Mouse (Mus musculus): ENCODE results near the gene Icam2. TPM values are rescaled to one million over a fixed set of nuclear protein-coding genes. Genes with fewer than 3 reads are reported as not detected.

Gene Icam2
- polyA plus RNA-seq (2014; fragmentation: Nextera tagmentation; extraction: Ambion mirVana), result 24.5 and 26.8 TPM in 2 replicates

DNA sequence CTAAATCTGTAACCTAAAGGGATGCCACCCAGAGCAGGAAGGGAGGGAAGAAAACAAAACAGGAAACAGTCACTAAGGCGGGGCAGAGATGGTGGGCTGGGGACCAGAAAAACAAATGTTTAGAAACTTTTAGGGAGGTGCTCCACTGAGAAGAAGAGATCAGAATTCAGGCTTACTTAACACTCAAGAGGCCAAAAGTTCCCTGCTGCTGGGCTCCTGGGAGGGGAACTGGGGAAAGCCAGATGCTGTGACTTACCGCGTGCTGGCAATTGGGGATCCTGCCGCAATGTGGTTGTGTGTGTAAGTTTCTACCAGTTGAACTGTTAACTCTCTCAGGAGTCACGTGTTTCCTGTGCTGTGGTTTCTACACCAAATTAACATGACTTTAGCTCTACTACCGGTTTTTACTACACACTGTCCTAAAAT lies at the start of gene Icam2:
Gene Icam2 (minus strand): TSS at position 285 of the 426 bp plus-strand sequence.
- no peak within 1 kb of the TSS for H3K9ac ChIP-seq (ENCODE audit: low read length)
- H3K9me3 ChIP-seq (ENCODE audit: control insufficient read depth, low read length), result no peaks in the 10 kb centered on the region
- DNase-seq (ENCODE audit: low spot score) (no peak), ATAC-seq (ENCODE audit: insufficient number of reproducible peaks, low FRiP score, low TSS enrichment, low read depth) (no peak)
- no peaks in the 10 kb centered on the region for H3K4me1 ChIP-seq (ENCODE audit: control insufficient read depth, insufficient read depth, low read length)
- H3K36me3 ChIP-seq (ENCODE audit: control insufficient read depth, insufficient read depth, low read length), result no peaks in the 10 kb centered on the region
- no peak within 1 kb of the TSS for H3K4me3 ChIP-seq (ENCODE audit: low read depth, low read length)
- WGBS, result 81% methylated on average over 6 of the region's 6 CpGs
- H3K27me3 ChIP-seq (ENCODE audit: control insufficient read depth, insufficient read depth, low read length), result no peaks in the 10 kb centered on the region
- H3K4me2 ChIP-seq (ENCODE audit: low read depth, severe bottlenecking), result no peak within 1 kb of the TSS
- no peak within 1 kb of the TSS for H3K27ac ChIP-seq (replicated peaks; ENCODE audit: low read depth, low read length)

DNA sequence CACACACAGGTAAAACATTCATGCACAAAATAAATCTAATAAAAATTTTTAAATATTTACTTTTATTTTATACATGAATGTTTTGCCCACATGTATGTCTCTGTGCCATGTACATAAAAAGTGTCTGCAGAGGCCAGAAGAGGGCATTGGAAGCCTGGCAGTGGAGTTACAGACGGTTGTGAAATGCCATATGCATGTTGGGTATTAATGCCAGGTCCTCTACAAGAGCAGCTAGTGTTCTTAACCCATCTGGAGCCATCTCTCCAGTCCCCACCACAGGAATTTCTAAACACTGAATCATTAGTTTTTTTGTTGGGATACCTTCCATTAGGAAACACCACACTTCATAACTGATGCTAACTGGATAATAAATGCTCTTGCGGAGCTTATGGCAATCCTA lies 49.7 kb upstream of the Icam2 start:
- 91% methylated on average over 2 of the region's 2 CpGs for WGBS
- Histone ChIP-seq H3K4me1 (ENCODE audit: control insufficient read depth, insufficient read depth, low read length) (no peaks in the 10 kb centered on the region), H3K27ac (replicated peaks; ENCODE audit: low read depth, low read length) (no peak overlapping the region), H3K4me2 (ENCODE audit: low read depth, severe bottlenecking) (no peak overlapping the region), H3K9me3 (ENCODE audit: control insufficient read depth, low read length) (no peaks in the 10 kb centered on the region), H3K4me3 (ENCODE audit: low read depth, low read length) (no peak overlapping the region), H3K36me3 (ENCODE audit: control insufficient read depth, insufficient read depth, low read length) (no peaks in the 10 kb centered on the region), H3K27me3 (ENCODE audit: control insufficient read depth, insufficient read depth, low read length) (no peaks in the 10 kb centered on the region), H3K9ac (ENCODE audit: low read length) (no peak overlapping the region)
- no peak for DNase-seq (ENCODE audit: low spot score)
- no peak for ATAC-seq (ENCODE audit: insufficient number of reproducible peaks, low FRiP score, low TSS enrichment, low read depth)

DNA sequence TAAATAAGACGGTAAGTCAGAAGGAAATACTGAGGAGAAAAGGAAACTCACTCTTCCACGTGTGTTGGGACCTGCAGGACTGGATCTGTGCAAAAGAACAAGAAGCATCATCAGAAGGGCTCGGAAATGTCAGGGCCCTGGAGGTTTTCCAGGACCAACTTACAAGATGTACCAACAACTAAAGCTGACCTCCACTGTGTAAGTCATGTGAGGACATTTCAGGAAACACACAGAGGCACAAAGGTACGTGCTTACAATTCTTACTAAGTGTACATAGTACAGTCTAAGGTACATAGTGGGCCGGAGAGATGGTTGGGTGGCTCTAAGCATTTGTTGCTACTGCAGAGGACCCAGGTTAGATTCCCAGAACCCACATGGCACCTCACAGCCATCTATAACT lies 49.2 kb upstream of the Icam2 start:
- H3K9ac ChIP-seq (ENCODE audit: low read length), result no peak overlapping the region
- no peak overlapping the region for H3K27ac ChIP-seq (replicated peaks; ENCODE audit: low read depth, low read length)
- no peak overlapping the region for H3K4me2 ChIP-seq (ENCODE audit: low read depth, severe bottlenecking)
- ATAC-seq (ENCODE audit: insufficient number of reproducible peaks, low FRiP score, low TSS enrichment, low read depth), result no peak
- no peak for DNase-seq (ENCODE audit: low spot score)
- no peak overlapping the region for H3K4me3 ChIP-seq (ENCODE audit: low read depth, low read length)
- 90% methylated on average over 5 of the region's 5 CpGs for WGBS
- H3K27me3 ChIP-seq (ENCODE audit: control insufficient read depth, insufficient read depth, low read length), result no peaks in the 10 kb centered on the region
- H3K36me3 ChIP-seq (ENCODE audit: control insufficient read depth, insufficient read depth, low read length), result no peaks in the 10 kb centered on the region
- no peaks in the 10 kb centered on the region for H3K4me1 ChIP-seq (ENCODE audit: control insufficient read depth, insufficient read depth, low read length)
- H3K9me3 ChIP-seq (ENCODE audit: control insufficient read depth, low read length), result no peaks in the 10 kb centered on the region

DNA sequence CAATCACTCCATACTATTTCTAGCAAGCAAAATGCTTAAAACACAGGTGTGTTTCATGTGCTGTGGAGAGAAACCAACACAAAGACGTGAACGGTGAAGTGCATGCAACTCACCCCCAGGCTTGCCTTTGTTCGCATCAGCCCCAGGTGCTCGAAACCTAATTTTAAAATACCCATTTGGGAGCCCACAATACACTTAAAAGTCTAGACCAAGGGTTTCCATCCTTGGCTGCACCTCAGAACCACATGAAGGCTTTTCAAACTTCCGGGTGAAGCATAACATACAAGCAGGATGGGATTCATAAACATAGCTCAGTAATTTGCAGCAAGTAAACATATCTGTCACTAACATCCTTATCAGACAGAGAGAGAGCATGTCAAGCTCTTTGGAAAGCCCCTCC lies 42.5 kb upstream of the Icam2 start:
- no peak overlapping the region for H3K4me2 ChIP-seq (ENCODE audit: low read depth, severe bottlenecking)
- ATAC-seq (ENCODE audit: insufficient number of reproducible peaks, low FRiP score, low TSS enrichment, low read depth) (no peak), DNase-seq (ENCODE audit: low spot score) (no peak)
- no peaks in the 10 kb centered on the region for H3K9me3 ChIP-seq (ENCODE audit: control insufficient read depth, low read length)
- no peaks in the 10 kb centered on the region for H3K4me1 ChIP-seq (ENCODE audit: control insufficient read depth, insufficient read depth, low read length)
- H3K4me3 ChIP-seq (ENCODE audit: low read depth, low read length), result no peak overlapping the region
- no peaks in the 10 kb centered on the region for H3K27me3 ChIP-seq (ENCODE audit: control insufficient read depth, insufficient read depth, low read length)
- H3K36me3 ChIP-seq (ENCODE audit: control insufficient read depth, insufficient read depth, low read length), result no peaks in the 10 kb centered on the region
- WGBS, result 90% methylated on average over 5 of the region's 5 CpGs
- H3K9ac ChIP-seq (ENCODE audit: low read length), result no peak overlapping the region
- no peak overlapping the region for H3K27ac ChIP-seq (replicated peaks; ENCODE audit: low read depth, low read length)

DNA sequence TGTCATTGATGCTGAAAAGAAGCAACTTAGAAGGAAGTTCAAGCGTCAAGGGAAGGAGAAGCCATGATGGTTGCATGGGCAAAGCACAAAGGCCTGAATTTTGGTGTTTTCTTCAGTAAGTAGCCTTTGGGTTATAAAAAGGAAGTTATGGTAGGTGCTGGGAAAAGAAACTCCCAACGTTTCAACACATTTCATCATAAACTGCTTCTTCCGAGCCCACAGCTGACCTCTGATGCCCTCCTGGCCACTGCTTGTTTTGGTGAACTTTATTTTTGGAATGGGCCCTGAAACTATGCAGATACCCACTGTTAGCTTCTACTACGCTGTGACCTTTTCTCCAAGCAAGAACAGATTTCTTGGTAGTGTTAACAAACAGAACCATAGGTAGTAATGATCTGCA lies 41.8 kb upstream of the Icam2 start:
- no peaks in the 10 kb centered on the region for H3K9me3 ChIP-seq (ENCODE audit: control insufficient read depth, low read length)
- no peaks in the 10 kb centered on the region for H3K36me3 ChIP-seq (ENCODE audit: control insufficient read depth, insufficient read depth, low read length)
- no peak overlapping the region for H3K4me3 ChIP-seq (ENCODE audit: low read depth, low read length)
- ATAC-seq (ENCODE audit: insufficient number of reproducible peaks, low FRiP score, low TSS enrichment, low read depth) (no peak), DNase-seq (ENCODE audit: low spot score) (no peak)
- H3K9ac ChIP-seq (ENCODE audit: low read length), result no peak overlapping the region
- no peaks in the 10 kb centered on the region for H3K4me1 ChIP-seq (ENCODE audit: control insufficient read depth, insufficient read depth, low read length)
- H3K4me2 ChIP-seq (ENCODE audit: low read depth, severe bottlenecking), result no peak overlapping the region
- 84% methylated on average over 4 of the region's 4 CpGs for WGBS
- no peaks in the 10 kb centered on the region for H3K27me3 ChIP-seq (ENCODE audit: control insufficient read depth, insufficient read depth, low read length)
- H3K27ac ChIP-seq (replicated peaks; ENCODE audit: low read depth, low read length), result no peak overlapping the region

DNA sequence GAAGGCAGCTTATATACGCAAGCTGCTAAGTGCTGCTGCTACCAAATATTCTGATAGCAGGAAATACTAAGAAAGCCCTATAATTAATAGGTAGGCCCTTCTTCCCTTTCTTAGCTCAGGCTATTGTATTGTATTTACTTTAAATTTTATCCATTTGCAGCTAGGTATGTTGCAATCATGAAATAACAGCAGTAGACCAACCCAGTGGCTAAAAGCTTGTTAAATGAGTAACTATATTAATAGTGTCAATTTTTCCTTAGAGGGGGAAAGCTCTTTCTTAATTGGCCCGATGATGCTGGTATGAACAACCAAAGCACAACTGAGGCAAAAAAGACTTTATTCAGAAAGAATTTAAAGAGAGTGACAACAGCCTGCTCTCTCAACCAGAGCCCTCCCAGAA lies 40.7 kb upstream of the Icam2 start:
- Histone ChIP-seq H3K4me3 (ENCODE audit: low read depth, low read length) (no peak overlapping the region), H3K4me2 (ENCODE audit: low read depth, severe bottlenecking) (no peak overlapping the region), H3K36me3 (ENCODE audit: control insufficient read depth, insufficient read depth, low read length) (no peaks in the 10 kb centered on the region), H3K27me3 (ENCODE audit: control insufficient read depth, insufficient read depth, low read length) (no peaks in the 10 kb centered on the region), H3K27ac (replicated peaks; ENCODE audit: low read depth, low read length) (no peak overlapping the region), H3K4me1 (ENCODE audit: control insufficient read depth, insufficient read depth, low read length) (no peaks in the 10 kb centered on the region), H3K9ac (ENCODE audit: low read length) (no peak overlapping the region), H3K9me3 (ENCODE audit: control insufficient read depth, low read length) (no peaks in the 10 kb centered on the region)
- 90% methylated on average over 2 of the region's 2 CpGs for WGBS
- DNase-seq (ENCODE audit: low spot score), result no peak
- no peak for ATAC-seq (ENCODE audit: insufficient number of reproducible peaks, low FRiP score, low TSS enrichment, low read depth)

DNA sequence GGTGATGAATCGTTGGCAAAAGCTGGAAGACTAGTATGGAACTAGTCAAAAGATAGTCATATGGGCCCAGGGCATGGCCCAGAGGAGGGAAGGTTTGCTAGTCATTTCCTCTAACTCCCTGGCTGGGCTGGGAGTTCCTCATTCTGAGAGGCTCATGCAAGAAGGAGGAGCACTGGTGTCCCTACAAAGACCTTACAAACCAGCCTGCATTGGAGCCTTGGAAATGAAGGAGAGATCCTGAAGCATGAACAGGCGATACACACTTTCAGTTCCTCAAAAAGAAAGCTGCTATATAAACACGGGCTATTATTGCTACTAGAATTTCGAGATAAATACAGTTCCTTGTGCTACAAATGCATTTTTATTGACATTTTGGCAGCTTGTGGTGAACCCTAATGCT lies 40.2 kb upstream of the Icam2 start:
- 88% methylated on average over 4 of the region's 4 CpGs for WGBS
- no peak overlapping the region for H3K27ac ChIP-seq (replicated peaks; ENCODE audit: low read depth, low read length)
- H3K27me3 ChIP-seq (ENCODE audit: control insufficient read depth, insufficient read depth, low read length), result no peaks in the 10 kb centered on the region
- no peak overlapping the region for H3K4me2 ChIP-seq (ENCODE audit: low read depth, severe bottlenecking)
- H3K4me1 ChIP-seq (ENCODE audit: control insufficient read depth, insufficient read depth, low read length), result no peaks in the 10 kb centered on the region
- DNase-seq (ENCODE audit: low spot score) (no peak), ATAC-seq (ENCODE audit: insufficient number of reproducible peaks, low FRiP score, low TSS enrichment, low read depth) (no peak)
- H3K9me3 ChIP-seq (ENCODE audit: control insufficient read depth, low read length), result no peaks in the 10 kb centered on the region
- H3K9ac ChIP-seq (ENCODE audit: low read length), result no peak overlapping the region
- H3K4me3 ChIP-seq (ENCODE audit: low read depth, low read length), result no peak overlapping the region
- no peaks in the 10 kb centered on the region for H3K36me3 ChIP-seq (ENCODE audit: control insufficient read depth, insufficient read depth, low read length)

DNA sequence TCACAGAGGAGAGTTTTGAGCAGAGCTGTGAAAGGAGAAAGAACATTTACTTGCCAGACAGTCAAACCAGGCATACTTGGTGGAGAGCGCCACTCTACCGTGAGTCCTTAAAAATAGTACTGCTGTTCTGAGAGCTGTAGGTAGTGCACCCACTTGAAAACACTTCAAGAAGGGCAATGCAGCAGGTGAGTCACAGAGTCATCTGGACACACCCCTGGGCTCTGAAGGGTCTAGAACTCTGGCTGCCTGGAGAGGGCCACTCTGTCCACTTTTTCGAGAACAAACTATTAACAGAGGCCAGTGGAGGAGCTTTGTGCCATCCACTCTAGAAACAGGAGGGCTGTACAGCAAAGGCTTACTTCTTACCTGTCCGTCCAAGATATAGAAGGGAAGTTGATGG lies 38.6 kb upstream of the Icam2 start:
- WGBS, result 88% methylated on average over 4 of the region's 4 CpGs
- Histone ChIP-seq H3K9ac (ENCODE audit: low read length) (no peak overlapping the region), H3K27me3 (ENCODE audit: control insufficient read depth, insufficient read depth, low read length) (no peaks in the 10 kb centered on the region), H3K27ac (replicated peaks; ENCODE audit: low read depth, low read length) (no peak overlapping the region), H3K4me2 (ENCODE audit: low read depth, severe bottlenecking) (no peak overlapping the region), H3K36me3 (ENCODE audit: control insufficient read depth, insufficient read depth, low read length) (no peaks in the 10 kb centered on the region), H3K4me3 (ENCODE audit: low read depth, low read length) (no peak overlapping the region), H3K9me3 (ENCODE audit: control insufficient read depth, low read length) (no peaks in the 10 kb centered on the region), H3K4me1 (ENCODE audit: control insufficient read depth, insufficient read depth, low read length) (no peaks in the 10 kb centered on the region)
- DNase-seq (ENCODE audit: low spot score) (no peak), ATAC-seq (ENCODE audit: insufficient number of reproducible peaks, low FRiP score, low TSS enrichment, low read depth) (no peak)

DNA sequence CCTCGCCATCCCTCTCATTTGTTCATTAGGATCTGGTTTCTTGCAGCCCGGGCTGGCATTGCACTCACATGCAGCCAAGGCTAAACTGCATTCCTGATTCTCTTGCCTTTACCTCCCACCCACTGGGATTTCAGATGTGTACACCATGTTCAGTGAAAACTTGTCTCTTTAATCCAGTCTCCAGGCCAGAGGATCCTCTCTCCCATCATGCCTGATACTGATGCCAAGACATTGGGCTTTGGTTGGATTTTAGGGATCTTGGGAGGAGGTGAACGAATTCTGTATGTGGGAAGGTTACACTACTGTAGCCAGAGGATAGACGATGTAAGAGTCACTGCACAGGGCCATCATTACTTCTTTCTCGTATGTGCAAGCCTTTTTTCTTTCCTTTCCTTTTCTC lies 37.3 kb upstream of the Icam2 start:
- no peaks in the 10 kb centered on the region for H3K4me1 ChIP-seq (ENCODE audit: control insufficient read depth, insufficient read depth, low read length)
- no peaks in the 10 kb centered on the region for H3K27me3 ChIP-seq (ENCODE audit: control insufficient read depth, insufficient read depth, low read length)
- H3K4me2 ChIP-seq (ENCODE audit: low read depth, severe bottlenecking), result no peak overlapping the region
- H3K4me3 ChIP-seq (ENCODE audit: low read depth, low read length), result no peak overlapping the region
- no peaks in the 10 kb centered on the region for H3K9me3 ChIP-seq (ENCODE audit: control insufficient read depth, low read length)
- H3K9ac ChIP-seq (ENCODE audit: low read length), result no peak overlapping the region
- H3K36me3 ChIP-seq (ENCODE audit: control insufficient read depth, insufficient read depth, low read length), result no peaks in the 10 kb centered on the region
- DNase-seq (ENCODE audit: low spot score) (no peak), ATAC-seq (ENCODE audit: insufficient number of reproducible peaks, low FRiP score, low TSS enrichment, low read depth) (no peak)
- no peak overlapping the region for H3K27ac ChIP-seq (replicated peaks; ENCODE audit: low read depth, low read length)
- WGBS, result 88% methylated on average over 5 of the region's 5 CpGs
